Mouse (Mus musculus): Measurements from ENCODE around the gene Sept12. TPM values are rescaled to one million over a fixed set of nuclear protein-coding genes. Genes with fewer than 3 reads are reported as not detected.

Sept12 gene
- polyA plus RNA-seq (2015; fragmentation: Nextera tagmentation; extraction: Ambion mirVana) = not detected in 2 replicates

GRCm38 (mm10) chr16:4997553-4997952 lies at the start of gene Sept12:
TSS of gene Sept12 (minus strand) at chr16:4997852.
- WGBS = 54% methylated on average over 3 of the region's 3 CpGs
- H3K4me2 ChIP-seq = no peak within 1 kb of the TSS
- no peaks in the 10 kb centered on the region for H3K36me3 ChIP-seq (replicated peaks)
- no peak within 1 kb of the TSS for H3K9ac ChIP-seq
- no peak within 1 kb of the TSS for H3K27ac ChIP-seq
- no peaks in the 10 kb centered on the region for H3K27me3 ChIP-seq (replicated peaks)
- no peak within 1 kb of the TSS for H3K4me3 ChIP-seq
- H3K9me3 ChIP-seq = no peaks in the 10 kb centered on the region
- ATAC-seq (replicated peaks) = no peak
- no peaks in the 10 kb centered on the region for H3K4me1 ChIP-seq

GRCm38 (mm10) chr16:5045322-5045721 lies 47.7 kb upstream of the Sept12 start:
- WGBS = 98% methylated on average over 3 of the region's 3 CpGs
- no peaks in the 10 kb centered on the region for H3K9me3 ChIP-seq
- H3K4me1 ChIP-seq = peaks cover 19% of the 10 kb centered on the region
- ATAC-seq (replicated peaks) = no peak
- no peaks in the 10 kb centered on the region for H3K27me3 ChIP-seq (replicated peaks)
- H3K9ac ChIP-seq = no peak overlapping the region
- H3K36me3 ChIP-seq (replicated peaks) = peaks cover 57% of the 10 kb centered on the region
- H3K27ac ChIP-seq = no peak overlapping the region
- H3K4me3 ChIP-seq = no peak overlapping the region
- no peak overlapping the region for H3K4me2 ChIP-seq

GRCm38 (mm10) chr16:5036649-5037234 lies 39.1 kb upstream of the Sept12 start:
- H3K4me3 ChIP-seq = no peak overlapping the region
- H3K27ac ChIP-seq = no peak overlapping the region
- no peaks in the 10 kb centered on the region for H3K4me1 ChIP-seq
- ATAC-seq (replicated peaks) = no peak
- WGBS = 76% methylated on average over 5 of the region's 5 CpGs
- no peaks in the 10 kb centered on the region for H3K9me3 ChIP-seq
- H3K9ac ChIP-seq = no peak overlapping the region
- H3K27me3 ChIP-seq (replicated peaks) = no peaks in the 10 kb centered on the region
- peaks cover 62% of the 10 kb centered on the region for H3K36me3 ChIP-seq (replicated peaks)
- no peak overlapping the region for H3K4me2 ChIP-seq

- Histone ChIP-seq H3K27me3 (replicated peaks) (no peaks in the 10 kb centered on the region), H3K9ac (no peak overlapping the region), H3K4me3 (no peak overlapping the region), H3K27ac (no peak overlapping the region), H3K36me3 (replicated peaks) (peaks cover 67% of the 10 kb centered on the region), H3K4me1 (no peaks in the 10 kb centered on the region), H3K4me2 (no peak overlapping the region), H3K9me3 (no peaks in the 10 kb centered on the region)
- 95% methylated on average over 3 of the region's 3 CpGs for WGBS
- no peak for ATAC-seq (replicated peaks)
Measured at GRCm38 (mm10) chr16:5035591-5035990, 37.9 kb upstream of the Sept12 start.

- Histone ChIP-seq H3K27ac (no peak overlapping the region), H3K27me3 (replicated peaks) (no peaks in the 10 kb centered on the region), H3K9me3 (no peaks in the 10 kb centered on the region), H3K4me3 (no peak overlapping the region), H3K9ac (no peak overlapping the region), H3K4me1 (no peaks in the 10 kb centered on the region), H3K36me3 (replicated peaks) (peaks cover 77% of the 10 kb centered on the region), H3K4me2 (no peak overlapping the region)
- WGBS = 56% methylated on average over 2 of the region's 2 CpGs
- no peak for ATAC-seq (replicated peaks)
Measured at GRCm38 (mm10) chr16:5029847-5030246, 32.2 kb upstream of the Sept12 start.

- peaks cover 80% of the 10 kb centered on the region for H3K36me3 ChIP-seq (replicated peaks)
Measured at GRCm38 (mm10) chr16:5024021-5024420, 26.4 kb upstream of the Sept12 start.

GRCm38 (mm10) chr16:5014578-5014977 lies 16.9 kb upstream of the Sept12 start:
- no peak for ATAC-seq (replicated peaks)
- H3K27ac ChIP-seq = no peak overlapping the region
- H3K4me3 ChIP-seq = no peak overlapping the region
- peaks cover 13% of the 10 kb centered on the region for H3K4me1 ChIP-seq
- WGBS = 90% methylated on average over 4 of the region's 4 CpGs
- H3K36me3 ChIP-seq (replicated peaks) = peaks cover 44% of the 10 kb centered on the region
- H3K27me3 ChIP-seq (replicated peaks) = no peaks in the 10 kb centered on the region
- H3K4me2 ChIP-seq = no peak overlapping the region
- no peaks in the 10 kb centered on the region for H3K9me3 ChIP-seq
- H3K9ac ChIP-seq = no peak overlapping the region

More at GRCm38 (mm10) chr16:5024021-5024420, 26.4 kb upstream of the Sept12 start:
- no peak overlapping the region for H3K9ac ChIP-seq
- ATAC-seq (replicated peaks) = no peak
- WGBS = 96% methylated on average over 3 of the region's 3 CpGs
- no peak overlapping the region for H3K4me3 ChIP-seq
- H3K27ac ChIP-seq = no peak overlapping the region
- H3K4me2 ChIP-seq = no peak overlapping the region
- no peaks in the 10 kb centered on the region for H3K27me3 ChIP-seq (replicated peaks)
- H3K9me3 ChIP-seq = no peaks in the 10 kb centered on the region
- H3K4me1 ChIP-seq = no peaks in the 10 kb centered on the region

- peak; percentile 99 for ATAC-seq (replicated peaks)
- peak within 1 kb of the TSS; percentile 72 for H3K4me3 ChIP-seq
- H3K9me3 ChIP-seq = no peaks in the 10 kb centered on the region
- no peaks in the 10 kb centered on the region for H3K27me3 ChIP-seq (replicated peaks)
- under 1% methylated on average over 62 of the region's 63 CpGs for WGBS
- peak within 1 kb of the TSS; percentile 70 for H3K9ac ChIP-seq
- H3K36me3 ChIP-seq (replicated peaks) = peaks cover 30% of the 10 kb centered on the region
- H3K4me2 ChIP-seq = peak within 1 kb of the TSS; percentile 55
- H3K4me1 ChIP-seq = peaks cover 13% of the 10 kb centered on the region
- peak within 1 kb of the TSS; percentile 86 for H3K27ac ChIP-seq
Measured at GRCm38 (mm10) chr16:5013054-5013838, 15.6 kb upstream of the Sept12 start, which contains the start of gene Rogdi. TSS of gene Rogdi (minus strand) at chr16:5013553.

- Histone ChIP-seq H3K27me3 (replicated peaks) (no peaks in the 10 kb centered on the region), H3K36me3 (replicated peaks) (peaks cover 21% of the 10 kb centered on the region)
Measured at GRCm38 (mm10) chr16:5012036-5013005, 14.7 kb upstream of the Sept12 start.

GRCm38 (mm10) chr16:5011285-5011684 lies 13.6 kb upstream of the Sept12 start:
- Histone ChIP-seq H3K4me3 (no peak overlapping the region), H3K27ac (no peak overlapping the region), H3K9me3 (no peaks in the 10 kb centered on the region), H3K4me1 (peaks cover 13% of the 10 kb centered on the region), H3K27me3 (replicated peaks) (no peaks in the 10 kb centered on the region), H3K9ac (no peak overlapping the region), H3K36me3 (replicated peaks) (peaks cover 11% of the 10 kb centered on the region), H3K4me2 (no peak overlapping the region)
- WGBS = 90% methylated on average over 7 of the region's 7 CpGs
- no peak for ATAC-seq (replicated peaks)

More at GRCm38 (mm10) chr16:5012036-5013005, 14.7 kb upstream of the Sept12 start:
- Histone ChIP-seq H3K4me1 (peaks cover 13% of the 10 kb centered on the region), H3K4me3 (peak overlapping the region; percentile 72), H3K4me2 (peak overlapping the region; percentile 55), H3K9me3 (no peaks in the 10 kb centered on the region), H3K9ac (peak overlapping the region; percentile 70), H3K27ac (peak overlapping the region; percentile 86)
- no peak for ATAC-seq (replicated peaks)
- 51% methylated on average over 13 of the region's 13 CpGs for WGBS

GRCm38 (mm10) chr16:5010371-5010935 lies 12.8 kb upstream of the Sept12 start:
- Histone ChIP-seq H3K4me3 (no peak overlapping the region), H3K36me3 (replicated peaks) (peaks cover 6% of the 10 kb centered on the region), H3K27me3 (replicated peaks) (no peaks in the 10 kb centered on the region), H3K27ac (no peak overlapping the region), H3K9ac (no peak overlapping the region), H3K4me1 (peaks cover 13% of the 10 kb centered on the region), H3K4me2 (no peak overlapping the region), H3K9me3 (no peaks in the 10 kb centered on the region)
- WGBS = 85% methylated on average over 10 of the region's 10 CpGs
- ATAC-seq (replicated peaks) = no peak

All from midbrain, embryonic 15.5 days (tissue).